Mouse (Mus musculus): ENCODE data around the gene Pisd.

- TF ChIP-seq CTCF (IDR thresholded peaks at IDR 0.05; ENCODE audit: extremely low read depth, insufficient read length, insufficient replicate concordance, low read depth, low read length) (no peak), POLR2A (IDR thresholded peaks at IDR 0.05; ENCODE audit: low read depth, low read length) (no peak)
Observed at GRCm38 (mm10) chr5:32711485-32711884, 74.0 kb downstream of the Pisd start.
